Mouse (Mus musculus) right cerebral cortex, adult 18-20 months (tissue): ENCODE results near the gene Dsn1.

Experiments
- DNase-seq: peaks from one replicate; pipeline ENCODE4 v3.0.0; 2022; ENCODE audit warnings: mixed read lengths

Gene Dsn1

GRCm38 (mm10) chr2:157019228-157019627 lies 12.3 kb upstream of the Dsn1 start:
- DNase-seq = no peak

- DNase-seq = no peak
Observed at GRCm38 (mm10) chr2:157016529-157017270, 9.7 kb upstream of the Dsn1 start.

DNA sequence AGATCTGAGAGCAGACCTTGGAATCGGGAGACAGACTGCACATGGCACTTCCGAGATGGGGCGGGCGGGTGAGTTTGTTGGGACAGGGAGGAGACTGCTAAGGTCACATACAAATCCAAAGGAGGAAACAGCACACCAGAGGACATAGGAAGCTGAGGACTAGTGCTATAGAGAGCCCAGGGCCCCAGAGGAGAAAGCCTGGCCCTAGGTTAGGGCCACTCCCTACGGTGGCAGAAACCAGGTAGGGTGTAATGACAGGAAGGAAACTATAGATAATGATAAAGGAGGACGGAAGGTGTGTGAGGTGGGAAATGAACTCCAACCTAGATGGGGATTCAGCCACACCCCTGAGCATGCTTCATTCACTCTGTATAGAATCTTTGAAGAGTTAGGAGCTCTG lies 5.4 kb upstream of the Dsn1 start:
- DNase-seq = no peak

GRCm38 (mm10) chr2:157010634-157011310 lies 3.8 kb upstream of the Dsn1 start:
- no peak for DNase-seq

GRCm38 (mm10) chr2:157010121-157010520 lies 3.2 kb upstream of the Dsn1 start:
- DNase-seq = peak; percentile 38

GRCm38 (mm10) chr2:157008509-157008908 lies 1.6 kb upstream of the Dsn1 start:
- no peak for DNase-seq

DNA sequence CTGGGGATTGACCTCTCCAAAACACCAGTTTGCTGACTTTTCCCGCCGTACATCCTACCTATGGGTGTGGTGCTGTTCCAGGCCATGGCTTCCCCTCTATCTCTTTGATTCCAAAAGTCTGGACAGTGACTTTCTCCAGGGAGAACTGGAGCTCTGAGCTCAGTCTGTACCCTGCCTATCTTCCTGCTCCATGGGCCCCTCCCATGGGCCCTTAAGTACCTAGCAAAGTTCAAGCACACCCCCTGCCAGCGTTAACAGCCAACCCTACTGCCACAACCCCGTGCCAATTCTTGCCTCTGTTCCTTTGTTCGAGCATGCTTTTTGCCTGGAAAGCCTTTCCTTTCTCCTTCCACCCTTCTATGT lies 261 bp upstream of the Dsn1 start:
- DNase-seq = no peak

GRCm38 (mm10) chr2:157002321-157002720 lies 4.6 kb downstream of the Dsn1 start:
- DNase-seq = no peak

GRCm38 (mm10) chr2:156998263-156998662 lies 8.7 kb downstream of the Dsn1 start:
- DNase-seq = no peak

GRCm38 (mm10) chr2:156996576-156996975 lies 10.4 kb downstream of the Dsn1 start:
- peak; percentile 61 for DNase-seq

- peak; percentile 97 for DNase-seq
Observed at GRCm38 (mm10) chr2:156991470-156992319, 15.3 kb downstream of the Dsn1 start, which contains the start of gene Ndrg3. Gene Ndrg3 (minus strand): TSS chr2:156992056.

DNA sequence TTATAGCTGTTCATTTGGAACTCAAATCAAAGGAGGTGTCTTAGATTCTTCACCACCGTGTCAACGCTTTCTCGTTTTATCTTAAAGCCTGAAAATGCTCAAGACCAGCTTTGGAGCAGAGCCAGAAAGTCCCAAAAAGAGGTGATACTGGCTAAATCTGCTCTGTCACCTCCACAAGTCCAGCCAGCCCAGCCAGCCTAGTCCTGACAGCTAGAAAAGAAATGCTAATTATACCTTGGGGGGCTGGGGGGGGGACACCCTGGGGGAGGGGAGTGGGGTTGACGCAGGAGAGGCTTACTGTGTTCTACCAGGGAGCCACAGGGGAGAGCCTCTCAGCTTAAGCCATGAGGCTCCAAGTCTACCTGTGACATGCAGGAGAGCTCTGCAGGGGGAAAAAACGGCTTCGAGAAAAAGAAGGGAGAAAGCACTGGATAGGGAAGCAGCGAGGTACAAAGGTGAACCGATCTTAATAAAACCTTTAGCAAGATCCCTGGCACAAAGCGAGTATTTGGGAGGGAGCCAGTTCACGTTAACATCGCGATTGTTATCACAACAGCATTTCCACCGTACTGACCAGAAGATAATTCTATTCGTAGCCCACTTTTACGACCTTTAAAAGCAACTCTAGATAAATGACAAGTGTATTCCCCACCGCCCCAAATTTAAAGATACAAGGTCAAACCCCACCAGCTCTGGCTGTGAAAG lies 16.1 kb downstream of the Dsn1 start:
- no peak for DNase-seq

DNA sequence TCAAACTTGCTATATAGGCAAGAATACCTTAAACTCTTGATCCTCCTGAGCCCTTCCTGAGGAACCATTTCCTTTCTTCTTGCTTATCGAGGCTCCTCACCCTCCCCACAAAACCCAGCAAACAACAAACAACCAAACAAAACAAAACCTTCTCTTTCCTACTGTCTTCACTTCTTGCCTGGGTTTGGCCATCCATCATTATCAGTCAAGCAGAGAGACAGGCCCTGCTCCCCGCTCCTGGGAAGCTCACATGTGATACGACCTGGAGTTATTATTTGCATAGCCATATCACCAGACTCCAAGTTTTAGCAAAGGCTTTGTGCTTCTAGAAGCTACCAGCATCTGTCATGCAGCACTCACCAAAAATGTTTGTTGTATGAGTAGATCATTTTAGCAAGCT lies 19.6 kb downstream of the Dsn1 start:
- no peak for DNase-seq

GRCm38 (mm10) chr2:156982864-156983263 lies 24.1 kb downstream of the Dsn1 start:
- no peak for DNase-seq

DNA sequence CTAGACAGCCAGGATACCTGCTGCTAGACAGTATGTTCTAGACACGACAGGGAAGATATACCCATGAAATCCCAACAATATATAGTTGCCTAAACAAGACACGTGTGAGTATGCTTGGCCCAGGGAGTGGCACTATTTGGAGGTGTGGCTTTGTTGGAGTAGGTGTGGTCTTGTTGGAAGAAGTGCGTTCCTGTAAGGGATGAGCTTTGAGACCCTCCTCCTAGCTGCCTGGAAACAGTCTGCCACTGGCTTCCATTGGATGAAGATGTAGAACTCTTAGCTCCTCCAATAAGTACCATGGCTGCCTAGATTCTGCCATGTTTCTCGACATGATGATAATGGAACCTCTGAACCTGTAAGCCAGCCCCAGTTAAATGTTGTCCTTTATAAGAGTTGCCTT lies 25.7 kb downstream of the Dsn1 start:
- DNase-seq = no peak

DNA sequence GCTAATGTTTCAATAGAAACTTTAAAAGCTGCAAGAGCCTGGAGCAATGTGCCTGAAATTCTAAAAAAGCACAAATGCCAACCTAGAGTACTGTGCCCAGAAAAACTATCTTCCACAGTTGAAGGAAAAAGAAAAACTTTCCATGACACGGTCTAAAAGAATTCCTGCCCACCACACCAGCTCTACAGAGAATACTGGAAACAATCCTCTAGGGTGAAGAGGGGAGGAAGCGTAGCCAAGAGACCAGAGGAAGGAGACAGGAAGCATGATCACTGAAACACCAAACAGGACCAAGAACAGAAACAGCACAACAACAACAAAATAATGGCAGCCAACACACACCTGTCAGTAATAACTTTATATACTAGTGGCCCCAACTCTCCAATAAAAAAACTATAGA lies 26.9 kb downstream of the Dsn1 start:
- DNase-seq = no peak

DNA sequence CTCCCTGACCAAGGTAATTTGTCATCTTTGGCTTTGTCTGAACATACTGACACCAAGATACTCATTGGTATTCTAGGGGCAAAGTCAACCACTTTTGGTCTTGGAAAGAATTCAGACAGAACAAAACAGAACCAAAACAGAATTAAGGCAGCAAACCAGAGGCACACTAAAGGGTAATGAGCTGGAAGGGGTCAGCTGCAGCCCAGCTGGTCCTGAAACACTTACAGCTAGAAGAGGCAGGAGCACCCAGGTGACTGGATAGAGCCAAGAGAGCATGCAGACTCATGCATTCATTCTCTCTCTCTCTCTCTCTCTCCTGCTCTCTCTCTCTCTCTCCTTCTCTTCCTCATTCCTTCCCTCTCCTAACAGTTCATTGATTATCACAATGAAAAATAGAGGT lies 30.2 kb downstream of the Dsn1 start:
- DNase-seq = no peak

DNA sequence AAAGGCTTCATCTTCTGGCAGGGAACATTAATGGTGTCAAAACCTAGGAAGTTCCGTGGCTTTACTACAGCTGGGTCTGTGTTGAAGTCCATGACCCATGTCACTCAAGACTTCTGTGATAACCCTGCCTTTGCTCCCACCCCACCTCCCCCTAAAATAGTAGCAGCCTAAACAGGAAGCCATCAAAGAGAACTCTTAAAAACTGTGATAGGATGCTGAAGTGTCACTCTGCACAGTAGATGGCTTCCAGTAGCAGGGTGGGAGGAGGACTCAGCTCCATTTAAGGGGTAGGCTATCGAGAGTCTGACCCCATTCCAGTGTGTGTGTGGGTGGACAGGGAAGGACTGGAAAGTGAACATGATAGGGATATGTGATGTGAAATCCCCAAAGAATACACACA lies 32.0 kb downstream of the Dsn1 start:
- DNase-seq = no peak

DNA sequence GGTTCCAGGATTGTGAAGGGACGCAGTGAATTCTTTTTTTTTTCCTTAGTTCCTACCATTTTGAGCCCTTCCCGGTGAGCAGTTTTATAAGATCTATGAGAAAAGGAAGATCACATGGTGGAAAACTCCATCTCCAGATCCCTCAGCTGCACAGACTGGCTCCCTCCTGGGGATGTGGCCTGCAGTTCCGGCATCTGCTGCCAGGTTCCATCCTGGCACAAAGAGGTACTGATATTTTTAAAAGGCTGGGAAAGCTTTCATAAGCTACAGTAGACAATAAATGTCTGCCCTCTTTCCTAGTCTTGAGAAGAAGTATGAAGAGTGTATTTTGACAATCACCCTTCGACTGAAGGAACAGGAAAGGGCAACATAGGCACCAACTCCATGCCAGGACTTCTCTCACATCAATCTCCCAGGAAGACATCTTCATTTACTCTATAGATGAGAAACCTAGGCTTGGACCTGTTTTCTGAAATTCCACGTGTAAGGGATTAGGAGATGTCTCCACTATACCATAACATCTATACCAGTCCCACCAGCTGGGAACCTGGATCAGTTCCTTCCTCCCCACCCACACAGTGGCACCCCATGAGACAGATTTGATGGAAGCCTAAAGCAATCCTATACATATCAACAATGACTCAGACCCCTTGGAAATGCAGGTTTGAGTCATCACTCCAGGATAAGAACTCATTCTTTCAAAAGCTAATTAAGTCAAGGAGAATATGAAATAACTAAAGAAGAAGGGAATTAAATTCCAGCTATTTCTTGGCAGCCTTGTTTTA lies 33.4 kb downstream of the Dsn1 start:
- peak; percentile 89 for DNase-seq

- DNase-seq = no peak
Observed at GRCm38 (mm10) chr2:156970253-156970652, 36.7 kb downstream of the Dsn1 start.

DNA sequence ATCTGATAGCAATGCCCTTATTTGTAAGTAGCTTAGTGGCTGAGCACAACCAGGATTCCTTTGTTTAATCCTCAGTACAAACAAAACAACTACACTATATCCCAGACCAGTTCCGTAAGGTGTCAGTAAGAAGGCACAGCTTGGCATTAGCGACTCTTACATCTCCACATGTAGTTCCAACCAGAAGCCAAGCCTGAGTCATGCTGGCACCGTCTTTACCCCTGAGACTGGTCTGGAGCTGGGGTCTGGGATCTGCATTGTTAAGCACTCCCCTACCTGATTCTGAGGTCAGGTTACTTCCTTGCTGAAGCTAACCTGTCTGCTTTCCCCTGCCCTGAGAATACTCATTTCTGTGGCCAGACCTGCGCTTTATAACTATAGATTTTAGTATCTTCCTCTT lies 38.5 kb downstream of the Dsn1 start:
- no peak for DNase-seq

DNA sequence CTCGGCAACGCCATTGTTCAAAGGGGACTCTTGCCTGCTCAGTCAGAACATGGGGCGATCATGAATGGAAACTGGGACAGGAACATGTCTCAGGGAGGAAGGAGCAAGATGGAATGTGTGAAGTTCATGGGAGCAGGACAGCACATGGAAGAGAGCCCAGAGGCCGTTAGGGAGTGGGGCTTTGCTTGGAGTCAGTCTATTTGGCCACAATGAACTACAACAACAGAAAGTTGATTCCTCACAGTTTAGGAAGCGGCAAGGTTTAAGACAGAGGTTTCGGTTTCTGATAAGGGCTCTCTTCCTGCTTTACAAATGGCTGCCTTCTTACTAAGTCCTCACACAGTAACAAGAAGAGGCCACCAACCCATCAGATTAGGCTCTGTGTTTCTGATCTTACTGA lies 39.6 kb downstream of the Dsn1 start:
- no peak for DNase-seq
